Mouse (Mus musculus) right cerebral cortex, adult 18-20 months (tissue): Measurements from ENCODE around the gene Ccdc149.

Experiments used
- DNase-seq: peaks from one replicate; pipeline ENCODE4 v3.0.0; 2022; ENCODE audit warnings: mixed read lengths

Gene Ccdc149

GRCm38 (mm10) chr5:52367866-52368840, 103.2 kb downstream of the Ccdc149 start:
- no peak for DNase-seq

GRCm38 (mm10) chr5:52366661-52367060, 104.7 kb downstream of the Ccdc149 start:
- DNase-seq, result no peak

- DNase-seq, result peak; percentile 60
Measured at GRCm38 (mm10) chr5:52365930-52366329, 105.4 kb downstream of the Ccdc149 start.

- no peak for DNase-seq
Measured at GRCm38 (mm10) chr5:52364521-52364920, 106.8 kb downstream of the Ccdc149 start.

GRCm38 (mm10) chr5:52363468-52364150, 107.7 kb downstream of the Ccdc149 start, which contains the start of gene Sod3:
Sod3 (plus strand) TSS chr5:52363791.
- DNase-seq, result peak; percentile 18

- no peak for DNase-seq
Measured at GRCm38 (mm10) chr5:52362776-52363467, 108.4 kb downstream of the Ccdc149 start.

GRCm38 (mm10) chr5:52360286-52361049, 110.9 kb downstream of the Ccdc149 start:
- DNase-seq, result no peak

- no peak for DNase-seq
Measured at GRCm38 (mm10) chr5:52358120-52358519, 113.2 kb downstream of the Ccdc149 start.

- no peak for DNase-seq
Measured at GRCm38 (mm10) chr5:52357175-52357754, 114.1 kb downstream of the Ccdc149 start.

- DNase-seq, result no peak
Measured at GRCm38 (mm10) chr5:52355612-52356011, 115.7 kb downstream of the Ccdc149 start.

- no peak for DNase-seq
Measured at GRCm38 (mm10) chr5:52354441-52354840, 116.9 kb downstream of the Ccdc149 start.

GRCm38 (mm10) chr5:52352730-52353129, 118.6 kb downstream of the Ccdc149 start:
- DNase-seq, result no peak

GRCm38 (mm10) chr5:52351561-52351960, 119.8 kb downstream of the Ccdc149 start:
- DNase-seq, result no peak

GRCm38 (mm10) chr5:52350451-52350850, 120.9 kb downstream of the Ccdc149 start:
- no peak for DNase-seq

- DNase-seq, result no peak
Measured at GRCm38 (mm10) chr5:52346890-52347289, 124.4 kb downstream of the Ccdc149 start.

GRCm38 (mm10) chr5:52339134-52339533, 132.2 kb downstream of the Ccdc149 start:
- DNase-seq, result no peak

- no peak for DNase-seq
Measured at GRCm38 (mm10) chr5:52335590-52335989, 135.7 kb downstream of the Ccdc149 start.

GRCm38 (mm10) chr5:52332120-52332519, 139.2 kb downstream of the Ccdc149 start:
- no peak for DNase-seq
